Mouse (Mus musculus) CH12.LX (cell line): ENCODE measurements around the gene F2. TPM values are rescaled to one million over a fixed set of nuclear protein-coding genes. Genes with fewer than 3 reads are reported as not detected.

Experiments
- DNase-seq: peaks from one replicate; pipeline ENCODE4 v3.0.0-alpha.2; 2013; ENCODE audit errors: extremely low read depth
- H3K27ac ChIP-seq: 2 replicates; pipeline ENCODE4 v1.5.1; 2012; ENCODE audit warnings: low read depth, mild to moderate bottlenecking, control low read depth, moderate library complexity; ENCODE audit not compliant: insufficient read depth
- H3K27me3 ChIP-seq: replicated peaks from 2 replicates; pipeline ENCODE3; 2012; ENCODE audit warnings: inconsistent platforms
- H3K36me3 ChIP-seq, 2 experiments: replicated peaks in 1 of 2; 2 replicates each; pipeline versions ENCODE3 to v1.6.1; 2012; ENCODE audit warnings: inconsistent platforms in 1 of 2, low read length in 1 of 2, mild to moderate bottlenecking in 1 of 2, mixed read lengths in 1 of 2, moderate library complexity in 1 of 2; ENCODE audit not compliant: control insufficient read depth in 1 of 2, insufficient read depth in 1 of 2
- H3K4me1 ChIP-seq, 2 experiments: 2 replicates each; pipeline ENCODE4 v1.6.1; 2012; ENCODE audit warnings: inconsistent platforms in 1 of 2, moderate library complexity in 1 of 2; ENCODE audit not compliant: insufficient read depth in 2 of 2, control insufficient read depth in 1 of 2
- H3K4me2 ChIP-seq: 2 replicates; pipeline ENCODE4 v1.6.1; 2012; ENCODE audit warnings: low read depth, mild to moderate bottlenecking, control low read depth; ENCODE audit not compliant: poor library complexity, insufficient read depth, severe bottlenecking
- H3K4me3 ChIP-seq, 3 experiments: fragments of 150-350 bp in 1 of 3; sonication (generic) in 1 of 3; replicated peaks in 1 of 3; 2 replicates each; pipeline versions ENCODE3 to v1.5.1; 2011 to 2012; ENCODE audit warnings: low read depth in 2 of 3, low read length in 2 of 3, mild to moderate bottlenecking in 2 of 3, moderate library complexity in 2 of 3, control low read depth in 1 of 3, improper control_type of control experiment in 1 of 3, inconsistent platforms in 1 of 3, mixed read lengths in 1 of 3; ENCODE audit not compliant: poor library complexity in 1 of 3
- H3K79me2 ChIP-seq: replicated peaks from 2 replicates; pipeline ENCODE4 v1.6.1; 2012; ENCODE audit warnings: mild to moderate bottlenecking, moderate library complexity; ENCODE audit not compliant: control insufficient read depth, poor library complexity, insufficient read depth, severe bottlenecking; ENCODE audit errors: extremely low read depth
- H3K9ac ChIP-seq: 2 replicates; pipeline ENCODE4 v1.6.1; 2012; ENCODE audit warnings: low read depth, mild to moderate bottlenecking, control low read depth, moderate library complexity; ENCODE audit not compliant: insufficient read depth
- H3K9me3 ChIP-seq: replicated peaks from 2 replicates; pipeline ENCODE3; 2012; ENCODE audit warnings: low read length, inconsistent platforms, mixed read lengths
- CTCF ChIP-seq, 2 experiments: IDR thresholded peaks in 1 of 2; conservative IDR thresholded peaks in 1 of 2; 2 replicates each; pipeline ENCODE4 v1.5.1; 2011 to 2012; ENCODE audit warnings: low read depth in 2 of 2, low read length in 2 of 2, improper control_type of control experiment in 1 of 2, inconsistent platforms in 1 of 2, mild to moderate bottlenecking in 1 of 2, moderate library complexity in 1 of 2
- JUN ChIP-seq: IDR thresholded peaks from 2 replicates; pipeline ENCODE4 v1.6.1; 2011; ENCODE audit warnings: low read depth, mild to moderate bottlenecking, low read length, improper control_type of control experiment, moderate library complexity; ENCODE audit not compliant: insufficient read depth
- MAX ChIP-seq: IDR thresholded peaks from 2 replicates; pipeline ENCODE4 v1.6.1; 2011; ENCODE audit warnings: low read length, improper control_type of control experiment
- NELFE ChIP-seq: IDR thresholded peaks from 2 replicates; pipeline ENCODE4 v1.6.1; 2011; ENCODE audit warnings: low read depth, low read length, improper control_type of control experiment
- PAX5 ChIP-seq: IDR thresholded peaks from 2 replicates; pipeline ENCODE4 v1.6.1; 2012; ENCODE audit warnings: low read length, inconsistent platforms, mixed read lengths
- POLR2AphosphoS2 ChIP-seq: IDR thresholded peaks from 2 replicates; pipeline ENCODE4 v1.6.1; 2011; ENCODE audit warnings: low read depth, low read length, improper control_type of control experiment
- RCOR1 ChIP-seq: conservative IDR thresholded peaks from 2 replicates; pipeline ENCODE4 v1.6.1; 2012; ENCODE audit warnings: low read depth, mild to moderate bottlenecking, inconsistent platforms, low read length, improper control_type of control experiment
- SMC3 ChIP-seq: IDR thresholded peaks from 2 replicates; pipeline ENCODE4 v1.6.1; 2011; ENCODE audit warnings: low read depth, low read length, improper control_type of control experiment
- TCF12 ChIP-seq: IDR thresholded peaks from 2 replicates; pipeline ENCODE4 v1.6.1; 2014; ENCODE audit warnings: low read depth, mild to moderate bottlenecking, inconsistent platforms, low read length, improper control_type of control experiment
- UBTF ChIP-seq: IDR thresholded peaks from 2 replicates; pipeline ENCODE4 v1.6.1; 2012; ENCODE audit warnings: low read depth, mild to moderate bottlenecking, inconsistent platforms, low read length, improper control_type of control experiment, moderate library complexity
- ZKSCAN1 ChIP-seq: IDR thresholded peaks from 2 replicates; pipeline ENCODE4 v1.6.1; 2012; ENCODE audit warnings: low read depth, inconsistent platforms, low read length, improper control_type of control experiment, borderline replicate concordance
- ZMIZ1 ChIP-seq: IDR thresholded peaks from 2 replicates; pipeline ENCODE4 v1.6.1; 2012; ENCODE audit warnings: low read depth, mild to moderate bottlenecking, inconsistent platforms, low read length, improper control_type of control experiment
- ZNF384 ChIP-seq: IDR thresholded peaks from 2 replicates; pipeline ENCODE4 v1.6.1; 2012; ENCODE audit warnings: low read depth, low read length, improper control_type of control experiment, inconsistent platforms
- dilution Hi-C: fragments of 300-500 bp; cut with MboI; formaldehyde crosslinking; loops from 2 replicates; pipeline ENCODE4 v1.14.3; 2020; ENCODE audit warnings: low sequenced_read_pairs; ENCODE audit not compliant: extremely low pct_unique_long_range_greater_than_20kb, extremely low pct_ligation_motif_present
- in situ Hi-C: fragments of 300-500 bp; cut with MboI; formaldehyde crosslinking; loops from 3 replicates; pipeline ENCODE4 v1.14.3; 2019; ENCODE audit warnings: low sequenced_read_pairs, low pct_ligation_motif_present, low pct_unique_long_range_greater_than_20kb, mixed read lengths
- polyA plus RNA-seq: library from polyadenylated mRNA; unstranded; fragments of >175 nt; gene quantifications from 2 replicates; pipeline ENCODE4 v1.2.1, GENCODE M21; 2012; ENCODE audit warnings: low read depth; ENCODE audit not compliant: insufficient read length
- total RNA-seq, 2 experiments: library from RNA; depleted of rRNA; stranded (reverse); fragments of 300-350 nt in 1 of 2; fragments of >200 nt in 1 of 2; gene quantifications; 2 replicates each; pipeline ENCODE4 v1.2.3; 2012 to 2014

The F2 gene
- total and polyA plus RNA-seq, 3 experiments: 0.04 TPM; not detected in 2

- dilution Hi-C loops: no loop called here
- Histone ChIP-seq H3K4me1 (peaks cover 15 to 22% of the 10 kb centered on the region in 2 experiments), H3K9ac (no peak overlapping the region), H3K9me3 (no peaks in the 10 kb centered on the region), H3K4me2 (no peak overlapping the region), H3K36me3 (peaks cover 65 to 90% of the 10 kb centered on the region in 2 experiments), H3K27me3 (no peaks in the 10 kb centered on the region), H3K4me3 (no peak overlapping the region), H3K79me2 (no peaks in the 10 kb centered on the region), H3K27ac (no peak overlapping the region)
- in situ Hi-C loops: no loop called here
- no peak for DNase-seq
- TF ChIP-seq ZMIZ1 (no peak), ZNF384 (no peak), RCOR1 (no peak), MAX (no peak), TCF12 (no peak), UBTF (no peak), SMC3 (no peak), PAX5 (no peak), NELFE (no peak), JUN (no peak)
These were observed 24.8 kb upstream of the F2 start for GRCm38 (mm10) chr2:91660981-91661380.

DNA sequence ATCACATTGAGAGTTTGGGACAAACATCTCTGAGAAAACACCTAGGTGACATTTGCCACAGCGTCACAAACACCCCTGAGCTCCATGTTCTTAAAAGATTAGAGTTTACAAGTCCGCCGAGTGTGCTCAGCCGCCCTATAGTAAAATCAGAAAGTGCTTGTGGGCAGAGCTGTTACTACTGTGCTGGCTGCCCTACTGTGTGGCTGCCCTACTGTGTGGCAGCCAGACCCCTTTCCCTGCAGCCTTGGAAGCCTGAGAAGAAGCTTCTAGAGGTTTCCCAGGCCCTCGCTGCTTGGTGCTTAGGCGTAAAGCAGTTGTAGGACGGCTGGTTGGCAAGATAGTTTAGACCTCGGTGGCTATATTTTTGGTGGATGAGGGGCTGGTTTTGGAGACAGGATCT lies 23.4 kb upstream of the F2 start:
- Histone ChIP-seq H3K36me3 (peaks cover 75 to 96% of the 10 kb centered on the region in 2 experiments), H3K9ac (no peak overlapping the region), H3K4me1 (peaks cover 13 to 19% of the 10 kb centered on the region in 2 experiments), H3K9me3 (no peaks in the 10 kb centered on the region), H3K4me2 (no peak overlapping the region), H3K79me2 (no peaks in the 10 kb centered on the region), H3K27me3 (no peaks in the 10 kb centered on the region), H3K4me3 (no peak overlapping the region), H3K27ac (no peak overlapping the region)
- dilution Hi-C loops (no loop called here), in situ Hi-C loops (no loop called here)
- DNase-seq: no peak
- TF ChIP-seq POLR2AphosphoS2 (no peak), ZKSCAN1 (peak; percentile 69)

GRCm38 (mm10) chr2:91656774-91657173 lies 20.6 kb upstream of the F2 start:
- Histone ChIP-seq H3K4me2 (no peak overlapping the region), H3K27me3 (no peaks in the 10 kb centered on the region), H3K9me3 (no peaks in the 10 kb centered on the region), H3K4me1 (peaks cover 0 to 3% of the 10 kb centered on the region in 2 experiments; a peak in 2 of 4 replicates), H3K9ac (no peak overlapping the region), H3K79me2 (peaks cover under 1% of the 10 kb centered on the region; the same call in 1 of the 2 replicates), H3K36me3 (peaks cover 65 to 95% of the 10 kb centered on the region in 2 experiments), H3K27ac (no peak overlapping the region), H3K4me3 (no peak overlapping the region)
- TF ChIP-seq CTCF (conservative IDR thresholded peaks at IDR 0.05 in 1 of 2, IDR thresholded peaks at IDR 0.05 in 1 of 2; ENCODE audit: low read depth in 2 of 2, low read length in 2 of 2): peak in 1 of 2 experiments; percentile 24; a peak in 1 of 4 replicates
- TF ChIP-seq NELFE: no peak
- dilution Hi-C loops: no loop called here
- no peak for DNase-seq
- in situ Hi-C loops: no loop called here
